Mouse (Mus musculus) testis, adult 2 months (tissue): Measurements from ENCODE around the gene Ets2. TPM values are rescaled to one million over a fixed set of nuclear protein-coding genes. Genes with fewer than 3 reads are reported as not detected.

Experiments used
- H3K27ac ChIP-seq: fragments of 200-500 bp; 2 replicates; pipeline ENCODE4 v1.5.1; 2012; ENCODE audit warnings: low read depth, low read length; ENCODE audit not compliant: control insufficient read depth, insufficient read depth
- H3K27me3 ChIP-seq: fragments of 200-500 bp; 2 replicates; pipeline ENCODE4 v1.6.1; 2012; ENCODE audit warnings: mild to moderate bottlenecking, low read length, moderate library complexity; ENCODE audit not compliant: control insufficient read depth, insufficient read depth
- H3K36me3 ChIP-seq: fragments of 200-500 bp; 2 replicates; pipeline ENCODE4 v1.6.1; 2012; ENCODE audit warnings: mild to moderate bottlenecking, low read length; ENCODE audit not compliant: control insufficient read depth, insufficient read depth
- H3K4me1 ChIP-seq: fragments of 200-500 bp; 2 replicates; pipeline ENCODE4 v1.6.1; 2012; ENCODE audit warnings: low read length; ENCODE audit not compliant: control insufficient read depth, insufficient read depth
- H3K4me3 ChIP-seq: fragments of 200-500 bp; 2 replicates; pipeline ENCODE4 v1.5.1; 2012; ENCODE audit warnings: low read depth, mild to moderate bottlenecking, low read length, moderate library complexity, mixed read lengths; ENCODE audit not compliant: control insufficient read depth
- CTCF ChIP-seq: fragments of 200-500 bp; IDR thresholded peaks from 2 replicates; pipeline ENCODE4 v1.5.1; 2012; ENCODE audit warnings: low read depth, mild to moderate bottlenecking, inconsistent platforms, low read length, moderate library complexity; ENCODE audit not compliant: control insufficient read depth, insufficient read depth, insufficient replicate concordance
- POLR2A ChIP-seq: fragments of 200-500 bp; IDR thresholded peaks from 2 replicates; pipeline ENCODE4 v1.6.1; 2012; ENCODE audit warnings: low read depth, mild to moderate bottlenecking, inconsistent platforms, low read length, moderate library complexity; ENCODE audit not compliant: control insufficient read depth
- polyA plus RNA-seq: library from polyadenylated mRNA; depleted of rRNA; stranded (reverse); fragments of >200 nt; gene quantifications from 2 replicates; pipeline ENCODE4 v1.2.3, GENCODE M21; 2012; rRNA removed

The Ets2 gene
- 1.0 and 1.4 TPM in 2 replicates for polyA plus RNA-seq

- Histone ChIP-seq H3K27me3 (no peaks in the 10 kb centered on the region), H3K27ac (peak within 1 kb of the TSS; percentile 74)
Measured at GRCm38 (mm10) chr16:95701802-95702561, at the start of gene Ets2. Gene Ets2 (plus strand): TSS chr16:95702075.

GRCm38 (mm10) chr16:95654204-95654611 is 47.7 kb upstream of the Ets2 start:
- Histone ChIP-seq H3K4me3 (no peak overlapping the region), H3K27ac (no peak overlapping the region), H3K27me3 (no peaks in the 10 kb centered on the region), H3K4me1 (peaks cover 2% of the 10 kb centered on the region; the same call in 1 of the 2 replicates), H3K36me3 (no peaks in the 10 kb centered on the region)
- TF ChIP-seq POLR2A, result no peak
- no peak for TF ChIP-seq CTCF

More at GRCm38 (mm10) chr16:95701802-95702561, at the start of gene Ets2:
- no peak for TF ChIP-seq POLR2A
- peak; percentile 78; the same call in 1 of the 2 replicates for TF ChIP-seq CTCF
- peaks cover 5% of the 10 kb centered on the region for H3K4me1 ChIP-seq
- peak within 1 kb of the TSS; percentile 85 for H3K4me3 ChIP-seq
- no peaks in the 10 kb centered on the region for H3K36me3 ChIP-seq

DNA sequence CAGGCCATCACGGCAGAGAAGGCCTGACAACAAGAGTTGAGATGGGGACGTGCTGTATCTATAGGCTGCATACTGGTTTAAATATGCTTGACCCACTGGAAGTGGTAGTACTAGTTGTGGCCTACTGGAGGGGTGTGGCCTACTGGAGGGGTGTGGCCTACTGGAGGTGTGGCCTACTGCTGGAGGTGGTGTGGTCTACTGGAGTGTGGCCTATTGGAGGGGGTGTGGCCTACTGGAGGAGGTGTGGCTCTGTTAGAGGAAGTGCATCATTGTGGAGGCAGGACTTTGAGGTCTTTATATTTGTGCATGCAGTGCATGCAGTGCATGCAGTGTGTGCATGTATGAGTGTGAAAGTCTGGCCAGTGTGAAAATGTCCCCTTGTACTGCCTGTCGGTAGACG is 45.3 kb upstream of the Ets2 start:
- Histone ChIP-seq H3K27me3 (no peaks in the 10 kb centered on the region), H3K4me3 (no peak overlapping the region), H3K4me1 (peaks cover 4% of the 10 kb centered on the region), H3K27ac (no peak overlapping the region), H3K36me3 (no peaks in the 10 kb centered on the region)
- no peak for TF ChIP-seq CTCF
- no peak for TF ChIP-seq POLR2A

DNA sequence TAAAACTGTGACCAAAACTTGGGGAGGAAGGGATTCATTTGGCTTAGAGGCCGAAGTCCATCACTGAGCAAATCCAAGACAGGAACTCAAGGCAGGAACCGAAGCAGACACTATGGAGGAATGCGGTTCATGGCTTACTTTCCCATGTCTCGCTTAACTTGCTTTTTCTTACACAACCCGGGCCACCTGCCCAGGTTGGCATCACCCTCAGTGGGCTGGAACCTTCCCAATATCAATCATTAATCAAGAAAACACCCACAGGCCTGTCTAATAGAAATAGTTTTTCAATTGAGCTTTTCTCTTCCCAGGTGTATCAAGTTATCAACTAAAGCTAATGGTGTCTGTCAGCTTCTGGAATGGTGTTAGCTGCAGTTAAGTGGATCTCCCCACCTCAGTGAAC is 44.7 kb upstream of the Ets2 start:
- Histone ChIP-seq H3K36me3 (no peaks in the 10 kb centered on the region), H3K27me3 (no peaks in the 10 kb centered on the region), H3K27ac (no peak overlapping the region), H3K4me3 (no peak overlapping the region), H3K4me1 (peaks cover 4% of the 10 kb centered on the region)
- TF ChIP-seq POLR2A, result no peak
- TF ChIP-seq CTCF, result no peak

GRCm38 (mm10) chr16:95657756-95658155 is 44.1 kb upstream of the Ets2 start:
- Histone ChIP-seq H3K27me3 (no peaks in the 10 kb centered on the region), H3K27ac (no peak overlapping the region), H3K4me3 (no peak overlapping the region), H3K36me3 (no peaks in the 10 kb centered on the region), H3K4me1 (peaks cover 4% of the 10 kb centered on the region)
- TF ChIP-seq POLR2A (no peak), CTCF (peak; percentile 41; the same call in 1 of the 2 replicates)

- H3K27ac ChIP-seq, result no peak overlapping the region
- no peaks in the 10 kb centered on the region for H3K27me3 ChIP-seq
- H3K4me1 ChIP-seq, result peaks cover 4% of the 10 kb centered on the region
- TF ChIP-seq POLR2A (no peak), CTCF (peak; percentile 98)
- no peaks in the 10 kb centered on the region for H3K36me3 ChIP-seq
- no peak overlapping the region for H3K4me3 ChIP-seq
Measured at GRCm38 (mm10) chr16:95658836-95659430, 42.9 kb upstream of the Ets2 start.

- H3K4me1 ChIP-seq, result peaks cover 4% of the 10 kb centered on the region
Measured at GRCm38 (mm10) chr16:95659461-95659860, 42.4 kb upstream of the Ets2 start.

More at GRCm38 (mm10) chr16:95659461-95659860, 42.4 kb upstream of the Ets2 start:
- TF ChIP-seq POLR2A (no peak), CTCF (no peak)
- no peak overlapping the region for H3K4me3 ChIP-seq
- H3K27ac ChIP-seq, result no peak overlapping the region
- no peaks in the 10 kb centered on the region for H3K27me3 ChIP-seq
- no peaks in the 10 kb centered on the region for H3K36me3 ChIP-seq
